Mouse (Mus musculus): ENCODE measurements at regions not wholly inside any gene's neighbourhood (a gene's known extent, or its start where the extent isn't known, plus 50 kb on each side); places are given as distances from the start of the nearest gene placed in this dataset.

DNA sequence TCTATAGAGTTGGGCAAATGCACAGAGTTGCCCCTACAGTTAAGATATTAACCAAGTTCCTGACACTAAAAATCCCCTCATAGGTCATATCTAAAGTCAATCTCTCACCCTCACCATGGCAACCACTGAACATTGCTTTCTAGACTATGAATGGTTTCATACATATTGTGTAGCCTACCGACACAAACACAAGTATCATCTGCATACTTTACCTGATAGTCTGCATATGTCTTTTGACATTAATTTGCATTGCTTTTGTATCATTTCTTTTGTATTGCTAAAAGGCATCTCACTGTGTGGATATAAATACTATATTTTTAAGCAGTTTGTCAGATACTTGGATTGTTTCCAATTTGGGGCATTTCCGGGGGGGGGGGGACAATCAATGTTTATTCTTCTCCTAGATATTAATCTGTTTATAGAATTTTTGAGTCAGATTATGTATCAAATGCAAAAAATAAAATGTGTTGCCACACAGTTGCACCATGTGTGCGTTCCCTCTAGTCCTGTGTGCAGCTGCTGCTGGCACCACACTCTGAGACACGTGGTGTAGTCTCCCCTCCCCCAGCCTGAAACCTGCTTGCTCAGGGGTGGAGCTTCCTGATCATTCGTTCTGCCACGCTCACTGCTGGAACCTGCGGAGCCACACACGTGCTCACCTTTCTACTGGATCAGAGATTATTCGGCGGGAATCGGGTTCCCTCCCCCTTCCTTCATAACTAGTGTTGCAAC lies 94.7 kb upstream of the Mapk10 start:
- DNase-seq: no peak

- DNase-seq: no peak
Observed at GRCm38 (mm10) chr5:103304975-103305374, 93.8 kb upstream of the Mapk10 start.

DNA sequence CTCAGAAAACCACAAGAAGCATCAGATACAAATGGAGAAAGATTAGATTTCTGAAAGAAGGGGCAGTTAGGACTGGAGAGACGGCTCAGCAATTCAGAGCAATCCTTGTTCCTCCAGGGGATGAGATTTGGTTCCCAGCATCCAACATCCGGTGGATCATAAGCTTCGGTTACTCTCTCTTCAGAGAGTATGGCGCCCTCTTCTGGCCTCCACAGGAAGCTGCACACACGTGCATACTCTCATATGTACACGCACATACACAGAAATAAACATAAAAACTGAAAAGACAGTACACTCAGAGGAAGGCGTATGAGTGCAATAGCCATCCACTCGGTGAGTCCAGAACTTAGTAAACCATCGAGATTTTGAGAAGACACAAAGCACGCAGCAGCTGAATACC lies 91.6 kb upstream of the Mapk10 start:
- no peak for DNase-seq

DNA sequence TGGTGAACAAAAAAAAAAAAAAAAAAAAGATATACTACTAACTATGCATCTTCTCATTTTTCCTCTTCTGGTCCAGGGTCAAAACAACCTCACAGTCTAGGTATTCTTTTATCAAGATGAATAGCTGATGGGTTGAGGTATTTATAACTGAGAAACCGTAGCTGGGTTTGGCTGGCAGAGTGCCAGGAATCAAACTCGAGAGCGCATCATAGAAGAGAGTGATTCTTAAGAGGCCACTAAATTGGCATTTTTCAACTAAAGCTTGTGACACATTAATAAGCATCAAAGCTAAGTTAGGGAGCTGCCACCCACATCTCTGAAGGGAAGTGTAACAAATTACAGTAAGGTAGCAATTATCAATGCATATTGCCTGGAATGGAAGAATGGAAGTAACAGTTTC lies 90.2 kb upstream of the Mapk10 start:
- DNase-seq: peak; percentile 29

- DNase-seq: no peak
Observed at GRCm38 (mm10) chr5:103293953-103294352, 82.8 kb upstream of the Mapk10 start.

GRCm38 (mm10) chr5:103291691-103292090 lies 80.6 kb upstream of the Mapk10 start:
- no peak for DNase-seq

DNA sequence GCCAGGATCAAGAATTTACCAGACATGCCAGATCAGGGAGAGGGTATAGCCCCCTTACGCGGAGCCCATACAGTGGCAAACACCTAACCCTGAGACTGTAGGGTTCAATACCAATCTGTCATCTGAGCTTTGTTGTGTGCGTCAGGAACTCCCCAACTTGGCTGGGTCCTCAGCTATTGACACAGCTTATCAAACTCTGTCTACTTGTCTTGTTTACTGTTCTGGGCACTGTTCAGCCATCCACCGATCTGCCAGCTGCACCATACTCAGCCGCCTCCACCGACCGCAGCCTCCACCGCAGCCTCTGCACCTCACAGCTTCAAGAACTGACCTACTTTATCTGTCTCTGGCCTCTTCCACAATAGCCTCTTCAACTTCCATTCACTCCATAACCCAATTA lies 80.1 kb upstream of the Mapk10 start:
- DNase-seq: no peak

DNA sequence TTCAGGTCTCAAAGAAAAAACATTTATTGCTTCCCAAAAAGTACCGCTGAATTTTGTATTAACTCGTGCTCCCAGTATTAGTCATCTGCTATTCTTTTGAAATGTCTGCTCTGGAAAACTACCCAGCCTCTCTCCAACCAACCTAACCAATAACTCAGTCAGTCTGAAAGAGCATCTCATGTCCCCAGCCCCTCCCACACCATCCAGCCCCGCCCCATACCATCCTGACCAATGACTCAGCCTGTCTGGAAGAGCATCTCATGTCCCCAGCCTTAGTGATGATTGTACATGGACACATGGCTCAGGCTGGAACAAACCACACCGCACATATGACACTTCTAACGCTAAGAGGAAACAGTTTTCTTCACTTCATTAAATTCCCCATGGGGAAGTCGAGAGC lies 58.1 kb upstream of the Mapk10 start:
- DNase-seq: no peak

DNA sequence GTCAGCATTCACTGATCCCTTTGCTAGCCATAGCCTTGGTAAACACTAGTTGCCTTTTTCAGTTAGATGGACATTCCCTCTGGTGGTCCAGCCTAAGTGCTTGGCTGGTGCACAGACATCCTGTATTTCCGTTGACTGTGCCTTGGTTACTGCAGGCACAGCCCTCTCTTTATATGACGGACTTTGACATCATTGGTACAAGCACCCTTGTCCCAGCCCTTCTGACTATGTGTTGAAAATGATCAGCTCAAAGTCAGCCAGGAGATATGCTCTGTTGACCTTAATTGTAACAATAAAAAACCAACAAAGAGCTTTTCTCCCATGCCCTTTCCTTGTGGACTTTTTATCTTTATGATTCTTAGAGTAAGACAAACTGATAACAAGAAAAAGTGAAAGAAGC lies 53.8 kb upstream of the Mapk10 start:
- no peak for DNase-seq

GRCm38 (mm10) chr5:103261406-103261805 lies 50.3 kb upstream of the Mapk10 start:
- peak; percentile 46 for DNase-seq
